Mouse (Mus musculus): ENCODE measurements around the gene Rbms2. TPM values are rescaled to one million over a fixed set of nuclear protein-coding genes. Genes with fewer than 3 reads are reported as not detected.

The Rbms2 gene
- total RNA-seq, 1 experiment from 2014 or later: 84.6 TPM

DNA sequence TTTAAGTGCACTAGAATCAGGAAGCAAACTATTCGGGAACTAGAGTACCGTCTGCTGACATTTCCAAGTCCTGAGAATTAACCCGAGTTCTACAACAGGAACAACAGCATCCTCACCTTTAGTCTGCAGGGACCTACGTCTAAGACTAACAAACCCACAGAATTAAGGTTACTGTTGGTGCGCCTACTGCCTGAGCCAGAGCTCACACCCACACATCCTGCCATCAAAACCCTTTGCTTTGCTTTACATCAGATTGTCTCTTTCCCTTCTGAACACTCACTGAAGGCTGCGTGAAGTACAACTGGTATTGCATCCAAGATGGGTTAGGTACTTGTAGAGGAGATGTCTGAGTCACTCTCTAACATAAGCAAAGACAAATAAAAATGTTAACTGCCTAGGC lies 44.7 kb downstream of the Rbms2 start:
- no peak for DNase-seq

DNA sequence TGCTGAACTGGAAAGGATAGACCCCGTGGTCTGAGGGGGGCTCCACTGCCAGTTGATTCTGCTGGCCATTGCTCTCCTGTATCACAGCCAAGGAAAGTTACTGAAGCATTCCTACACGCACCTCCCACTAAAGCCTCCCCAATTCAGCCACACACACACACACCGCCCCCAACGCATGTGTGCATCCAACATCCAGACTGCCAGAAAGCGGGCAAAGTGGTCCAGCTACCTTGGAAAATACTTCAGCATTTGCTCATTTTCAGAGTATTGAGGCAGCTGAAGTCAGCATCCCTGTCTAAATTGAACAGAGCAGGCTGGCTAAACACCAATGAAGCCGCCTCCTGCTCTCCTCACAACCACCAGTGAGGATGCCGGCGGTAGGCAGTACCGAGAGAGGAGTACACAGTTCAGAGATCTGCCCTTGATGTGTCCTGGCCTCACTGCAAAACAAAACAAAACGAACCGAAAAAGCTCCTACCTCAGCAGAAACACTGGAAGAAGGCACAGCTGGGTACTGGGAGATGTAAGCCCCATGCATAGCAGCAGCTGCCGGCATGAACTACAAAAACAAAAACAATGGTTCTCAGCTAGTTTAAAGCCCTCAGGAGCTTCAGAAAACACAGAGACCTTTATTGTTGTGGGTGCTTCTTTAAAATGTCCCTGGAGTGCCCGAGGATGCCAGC lies 46.3 kb downstream of the Rbms2 start:
- DNase-seq: no peak

DNA sequence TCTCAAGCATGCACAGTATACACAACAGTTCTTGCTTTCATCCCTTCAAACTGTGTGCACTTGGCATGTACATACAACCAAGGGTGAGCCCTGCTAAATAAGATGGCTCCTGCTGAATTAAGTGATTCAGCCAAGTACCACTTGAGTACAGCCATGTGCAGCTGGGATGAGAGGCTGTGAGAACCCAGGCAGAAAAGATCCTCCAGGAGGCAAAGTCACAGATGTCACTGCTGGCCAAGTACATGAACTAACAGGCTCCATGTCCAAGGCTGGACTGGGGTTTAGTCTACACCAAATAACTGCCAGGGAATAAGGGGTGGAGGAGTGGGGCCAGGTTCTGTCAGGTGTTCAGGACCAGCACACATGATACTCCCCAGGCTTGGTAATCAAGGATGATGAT lies 48.3 kb downstream of the Rbms2 start:
- no peak for DNase-seq

DNA sequence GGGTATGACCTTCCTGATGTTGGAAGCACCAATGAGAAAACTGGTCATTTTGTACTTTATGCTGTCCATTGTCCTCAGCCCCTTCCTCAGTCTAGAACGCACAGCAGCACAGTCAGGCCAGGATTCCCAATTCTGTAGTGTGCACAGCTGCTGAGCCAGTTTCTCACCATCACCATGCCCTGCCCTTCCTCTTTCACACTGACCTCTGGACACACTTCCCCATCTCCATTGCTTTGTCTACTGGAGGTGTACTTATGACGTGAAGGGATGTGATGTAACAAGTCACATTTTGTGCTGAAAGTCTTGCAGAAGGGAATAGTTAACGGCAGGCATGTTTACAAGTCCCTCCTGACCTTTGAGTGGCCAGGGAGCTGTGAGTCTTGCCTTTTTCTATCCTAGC lies 48.8 kb downstream of the Rbms2 start:
- DNase-seq: no peak

DNA sequence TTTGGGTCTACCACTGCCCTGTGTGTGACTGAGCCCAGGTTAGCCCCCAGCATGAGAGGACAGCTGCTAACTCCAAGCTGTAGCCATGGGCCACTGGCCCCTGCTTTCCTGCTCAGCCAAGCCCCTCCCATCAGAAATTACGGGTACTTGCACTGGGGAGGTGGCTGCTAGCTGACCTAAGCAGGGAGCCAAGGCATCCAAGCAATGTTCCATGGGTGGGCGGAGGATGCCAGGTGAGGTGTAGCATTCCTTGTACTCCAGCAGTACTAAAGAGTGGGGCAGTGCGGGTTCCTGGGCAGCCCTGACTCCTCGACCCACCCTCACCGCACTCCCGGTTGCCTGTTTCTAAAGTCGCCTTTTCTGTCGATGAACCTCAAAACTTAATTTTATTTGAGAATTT lies 52.0 kb downstream of the Rbms2 start:
- no peak for DNase-seq

DNA sequence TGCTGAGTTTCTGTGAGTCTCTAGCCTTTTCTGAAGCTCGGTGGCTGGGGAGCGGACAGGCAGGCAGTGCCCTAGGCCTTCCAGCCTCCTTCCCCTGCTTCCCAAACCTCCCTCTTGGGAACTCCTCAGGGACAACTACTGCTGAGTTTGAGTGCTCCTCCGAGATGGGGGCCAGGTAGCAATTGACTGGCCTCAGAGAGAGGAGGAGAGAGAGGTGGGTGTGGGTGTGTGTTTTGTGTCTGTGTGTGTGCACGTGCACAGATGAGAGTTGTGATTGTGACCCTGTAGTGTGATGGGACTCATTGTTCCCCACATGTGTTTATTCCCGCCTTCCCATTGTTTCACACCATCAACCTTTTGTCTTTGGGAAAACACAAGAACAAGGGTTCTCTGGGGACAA lies 52.6 kb downstream of the Rbms2 start:
- no peak for DNase-seq

DNA sequence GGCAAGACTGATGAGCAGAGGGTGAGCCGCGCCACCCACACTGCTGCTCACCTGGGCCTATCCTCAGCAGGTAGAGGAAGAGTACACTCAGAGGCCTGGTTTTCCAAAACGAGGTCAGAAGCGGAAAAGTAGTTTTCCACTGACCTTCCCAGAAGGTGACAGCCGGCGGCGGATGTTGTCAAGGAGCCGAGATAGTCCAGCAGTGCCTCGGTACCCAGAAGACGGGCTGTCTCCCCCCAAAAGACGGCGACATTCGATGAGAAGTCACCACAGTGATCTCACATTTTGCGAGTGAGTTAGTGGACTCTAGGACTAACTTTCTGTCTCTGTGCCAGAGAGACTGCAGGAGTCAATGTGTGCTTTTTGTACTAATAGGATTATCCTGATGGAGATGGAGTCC lies 54.1 kb downstream of the Rbms2 start:
- no peak for DNase-seq

DNA sequence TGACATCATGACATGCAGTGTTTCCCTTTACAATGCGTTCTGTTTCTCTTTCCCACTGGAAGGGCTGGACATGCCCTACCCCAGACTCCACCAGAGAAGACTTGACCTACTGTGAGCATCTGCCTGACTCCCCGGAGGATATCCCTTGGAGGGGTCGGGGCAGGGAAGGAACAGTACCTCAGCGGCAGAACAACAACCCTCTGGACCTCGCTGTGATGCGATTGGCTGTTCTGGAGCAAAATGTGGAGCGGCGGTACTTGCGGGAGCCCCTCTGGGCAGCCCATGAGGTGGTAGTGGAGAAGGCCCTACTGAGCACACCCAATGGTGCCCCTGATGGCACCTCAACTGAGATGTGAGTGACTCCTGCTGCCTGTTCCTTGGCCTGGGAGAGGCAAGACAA lies 55.3 kb downstream of the Rbms2 start:
- DNase-seq: no peak

DNA sequence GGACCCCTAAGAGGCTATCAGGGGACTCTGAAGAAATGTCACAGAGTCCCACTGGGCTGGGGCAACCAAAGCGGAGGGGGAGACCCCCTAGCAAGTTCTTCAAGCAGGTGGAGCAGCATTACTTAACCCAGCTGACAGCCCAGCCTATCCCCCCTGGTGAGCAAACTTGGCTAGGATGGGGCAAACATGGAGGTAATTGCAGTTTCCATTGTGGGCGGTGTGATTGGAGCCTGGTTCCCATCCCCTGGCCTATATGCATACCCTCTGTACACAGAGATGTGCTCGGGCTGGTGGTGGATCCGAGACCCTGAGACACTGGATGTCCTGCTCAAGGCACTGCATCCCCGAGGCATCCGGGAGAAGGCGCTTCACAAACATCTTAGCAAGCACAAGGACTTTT lies 56.3 kb downstream of the Rbms2 start:
- no peak for DNase-seq

DNA sequence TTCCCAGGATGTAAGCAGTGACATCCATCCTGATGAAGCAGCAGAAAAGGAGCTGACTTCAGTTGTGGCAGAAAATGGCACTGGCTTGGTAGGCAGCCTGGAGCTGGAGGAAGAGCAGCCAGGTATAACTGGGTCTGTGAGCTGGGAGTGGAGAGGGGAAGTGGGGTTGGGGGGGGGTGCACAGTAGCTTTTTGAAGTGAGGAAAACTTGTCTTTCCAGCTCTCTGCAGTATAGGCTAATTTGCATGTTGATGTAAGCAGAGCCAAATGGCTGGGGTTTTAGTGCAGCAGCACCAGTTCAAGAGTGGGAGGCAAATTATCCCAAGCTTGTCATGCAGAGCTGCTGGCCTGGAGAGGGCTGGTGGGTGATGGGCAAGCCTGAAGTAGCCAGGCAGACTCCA lies 68.9 kb downstream of the Rbms2 start:
- DNase-seq: no peak

DNA sequence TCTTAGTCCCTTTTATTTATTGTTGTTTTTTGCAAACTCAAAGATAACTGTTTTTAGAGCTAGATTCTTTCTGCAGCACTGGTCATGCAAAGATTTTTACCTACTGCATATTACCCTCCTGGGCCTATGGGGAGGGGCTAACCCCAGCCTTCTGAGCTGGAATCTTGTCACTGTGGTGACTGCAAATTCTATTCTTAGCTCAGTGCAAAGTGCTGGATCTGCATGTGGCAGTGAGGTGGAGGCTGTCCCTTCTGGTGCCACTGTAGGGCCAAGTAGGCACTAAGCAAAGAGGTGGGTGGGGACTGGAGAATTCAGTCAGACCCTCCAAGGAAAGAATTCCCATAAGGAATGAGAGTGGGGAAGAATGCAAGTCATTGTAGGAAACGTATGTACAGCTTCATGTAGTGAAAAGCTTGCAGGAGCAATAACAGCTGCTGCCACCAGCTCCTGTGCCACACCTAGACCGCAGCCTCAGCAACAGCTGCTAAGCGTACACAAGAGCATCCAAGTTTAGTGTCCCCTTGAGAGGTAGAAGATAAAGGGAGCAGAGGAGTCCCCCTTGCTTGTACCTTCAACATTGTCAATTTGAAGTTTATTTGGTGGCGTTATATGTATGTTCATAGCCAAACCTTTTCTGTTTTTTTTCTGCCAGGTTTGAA lies 69.9 kb downstream of the Rbms2 start:
- DNase-seq: no peak

DNA sequence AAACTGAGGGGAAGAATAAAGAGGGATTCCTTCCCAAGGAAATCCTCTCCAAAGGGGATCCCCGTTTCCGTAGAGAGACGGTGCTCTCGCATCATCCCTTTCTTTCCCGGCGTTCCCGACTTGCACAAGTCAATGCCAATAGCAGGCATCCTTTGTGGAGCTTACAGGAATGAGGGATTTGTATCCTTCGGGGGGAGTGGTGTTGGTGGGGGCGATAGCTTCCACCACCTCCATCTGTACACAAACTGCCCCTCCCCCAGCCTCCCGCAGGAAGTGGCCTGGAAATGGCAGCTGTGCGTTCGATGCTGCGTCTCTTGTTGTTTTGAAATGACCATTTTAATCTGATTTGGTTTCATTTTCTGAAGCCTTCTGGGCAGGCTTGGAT lies 82.5 kb downstream of the Rbms2 start:
- peak; percentile 72 for DNase-seq

DNA sequence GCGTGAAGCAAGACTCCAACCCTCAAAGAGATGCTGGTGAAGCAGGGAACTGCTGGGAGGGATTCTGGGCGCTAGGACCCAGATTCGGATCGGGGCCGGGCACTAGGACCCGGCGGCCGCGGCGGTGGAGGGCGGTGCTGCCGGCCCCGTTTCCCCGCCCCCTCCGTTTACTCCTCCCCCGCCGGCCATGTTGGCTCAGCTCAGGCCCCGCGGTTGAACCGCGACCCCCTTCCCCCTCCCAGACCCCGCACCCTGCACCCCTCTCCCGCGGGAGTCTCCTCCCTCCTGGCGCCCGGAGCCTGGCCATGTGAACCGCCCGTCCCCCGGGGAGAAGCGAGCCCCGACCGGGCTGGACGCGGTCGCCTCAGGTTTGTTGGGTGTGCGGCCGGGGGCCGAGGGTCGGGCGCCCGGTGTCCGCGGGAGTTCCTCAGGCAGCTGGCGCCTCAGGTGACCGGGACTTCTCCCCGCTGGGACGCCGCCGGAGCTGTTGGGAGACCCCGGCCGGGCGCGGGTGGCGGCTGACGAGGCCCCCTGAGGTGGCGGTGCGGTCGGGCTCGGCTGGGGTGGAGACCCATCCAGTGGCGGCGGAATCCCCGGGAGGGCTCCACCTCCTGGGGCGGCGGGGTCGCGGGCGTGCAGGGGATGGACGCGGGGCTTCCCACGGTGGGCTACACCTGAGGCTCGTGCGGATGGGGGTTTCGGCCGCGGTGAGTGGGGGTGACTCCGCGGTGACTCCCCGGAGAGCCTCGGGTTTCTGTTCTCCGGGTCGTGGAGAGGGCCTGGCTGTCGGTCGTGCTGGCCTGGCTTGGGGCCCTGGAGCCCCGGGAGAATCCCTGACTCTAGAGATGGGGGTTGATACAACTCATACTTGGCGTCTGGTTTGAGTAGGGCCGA lies 83.2 kb downstream of the Rbms2 start:
- DNase-seq: peak; percentile 90

DNA sequence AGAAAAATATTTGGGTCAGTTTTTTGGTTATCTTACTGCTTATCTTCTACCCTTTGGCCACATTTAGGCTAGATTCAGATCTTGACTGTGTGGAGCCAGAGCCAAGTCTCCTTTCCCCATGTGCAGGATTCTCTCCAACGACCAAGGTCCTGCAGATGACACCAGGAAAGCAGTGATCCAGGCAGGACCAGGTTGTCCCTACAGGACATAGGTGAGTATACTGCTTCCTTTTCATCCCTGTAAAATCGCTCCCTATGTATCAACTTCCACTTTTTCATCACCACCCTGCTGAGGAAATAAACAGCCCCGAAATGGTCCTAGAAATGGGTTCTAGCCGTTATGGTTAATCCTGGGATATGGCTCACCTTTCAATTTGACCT lies 83.8 kb downstream of the Rbms2 start:
- DNase-seq: no peak

DNA sequence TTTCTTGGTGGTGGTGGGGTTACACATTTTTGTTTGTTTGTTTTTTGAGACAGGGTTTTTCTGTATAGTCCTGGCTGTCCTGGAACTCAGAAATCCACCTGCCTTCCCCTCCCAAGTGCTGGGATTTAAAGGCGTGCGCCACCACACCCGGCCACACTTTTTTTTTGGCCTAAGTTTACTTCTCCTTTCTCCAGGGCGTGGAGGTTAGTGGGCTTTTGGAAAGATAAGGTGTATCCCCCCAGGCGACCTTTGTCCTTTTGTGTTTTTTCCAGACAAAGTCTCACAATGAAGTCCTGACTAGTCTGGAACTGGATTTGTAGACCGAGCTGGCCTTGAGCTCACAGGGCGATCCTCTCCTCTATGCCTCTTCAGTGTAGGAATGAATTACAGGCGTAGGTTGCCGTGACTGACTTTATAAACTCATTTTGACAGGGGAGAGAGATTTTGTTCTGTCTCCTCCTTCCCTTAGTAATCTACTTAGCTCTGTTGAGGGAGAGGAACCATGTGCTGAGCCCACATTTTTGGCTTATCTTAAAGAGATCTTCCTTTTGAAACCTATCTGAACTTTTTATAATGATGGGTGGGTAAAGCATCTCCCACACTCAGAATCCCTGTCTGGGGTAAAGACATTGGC lies 85.0 kb downstream of the Rbms2 start:
- no peak for DNase-seq

DNA sequence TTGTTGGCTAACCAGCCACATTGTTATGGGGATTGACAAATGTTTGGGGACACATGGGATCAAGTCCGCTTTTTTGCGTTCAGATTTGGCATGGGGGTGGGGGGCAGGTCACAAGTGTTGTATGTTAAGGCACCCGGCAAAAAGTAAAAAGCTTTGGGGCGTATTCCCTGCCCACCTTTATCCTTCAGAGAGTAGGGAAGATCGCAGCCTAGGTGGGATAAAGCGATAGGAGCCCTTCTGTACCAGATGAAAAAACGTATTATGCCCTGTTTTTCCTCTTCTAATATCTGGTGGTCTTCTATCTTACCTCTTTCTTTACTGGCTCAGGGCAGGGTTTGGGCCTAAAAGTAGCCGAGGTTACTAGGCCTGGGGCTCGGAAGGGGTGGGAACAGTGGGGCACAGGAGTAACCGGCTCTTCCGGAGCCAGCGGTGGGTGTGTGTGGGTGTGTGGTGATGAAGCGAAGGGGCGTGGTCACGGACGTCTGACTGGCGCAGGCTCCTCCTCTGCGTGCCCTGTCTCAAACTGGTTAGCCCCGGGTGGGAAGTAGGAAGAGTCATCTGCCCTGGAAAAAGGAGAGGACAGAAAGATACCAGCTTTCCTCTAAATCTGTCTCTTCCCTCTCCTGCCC lies 85.6 kb downstream of the Rbms2 start:
- DNase-seq: peak; percentile 90

DNA sequence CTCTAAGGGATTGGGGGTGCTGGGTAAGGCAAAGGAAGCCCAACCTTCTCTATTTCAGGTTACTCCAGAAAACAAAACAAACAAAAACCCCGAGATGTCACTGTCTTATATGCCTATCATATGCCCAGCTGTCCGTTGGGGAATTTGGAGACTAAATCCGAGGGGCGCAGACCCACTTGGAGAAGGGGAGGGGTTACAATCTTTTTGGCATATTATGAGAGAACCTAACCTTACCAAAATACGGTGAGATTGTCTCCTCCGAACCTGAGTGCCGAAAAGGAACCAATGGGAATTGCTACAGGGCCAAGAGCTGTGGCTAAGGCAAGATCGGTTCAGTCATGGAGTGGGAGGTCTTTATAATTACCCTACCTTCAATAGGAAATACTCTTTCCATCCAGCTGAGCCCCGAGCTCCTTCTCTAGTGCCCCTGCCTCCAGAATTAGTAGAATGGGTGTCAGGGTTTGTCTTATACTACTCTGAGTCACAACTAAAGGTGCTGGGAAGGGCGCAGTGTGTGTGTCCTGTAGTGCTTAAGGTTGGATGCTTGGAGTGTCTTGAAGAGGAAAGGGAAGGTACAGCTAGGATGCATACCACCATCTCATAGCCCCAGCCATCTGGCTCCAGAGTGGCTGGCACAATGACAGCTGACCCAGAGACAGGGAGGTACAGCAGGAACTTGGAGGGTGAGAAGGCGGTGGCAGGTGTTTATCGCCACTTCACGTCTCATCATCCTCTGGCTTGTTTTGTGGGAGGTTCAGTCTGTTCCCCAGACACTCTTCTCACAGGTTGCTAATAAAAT lies 86.4 kb downstream of the Rbms2 start:
- no peak for DNase-seq

DNA sequence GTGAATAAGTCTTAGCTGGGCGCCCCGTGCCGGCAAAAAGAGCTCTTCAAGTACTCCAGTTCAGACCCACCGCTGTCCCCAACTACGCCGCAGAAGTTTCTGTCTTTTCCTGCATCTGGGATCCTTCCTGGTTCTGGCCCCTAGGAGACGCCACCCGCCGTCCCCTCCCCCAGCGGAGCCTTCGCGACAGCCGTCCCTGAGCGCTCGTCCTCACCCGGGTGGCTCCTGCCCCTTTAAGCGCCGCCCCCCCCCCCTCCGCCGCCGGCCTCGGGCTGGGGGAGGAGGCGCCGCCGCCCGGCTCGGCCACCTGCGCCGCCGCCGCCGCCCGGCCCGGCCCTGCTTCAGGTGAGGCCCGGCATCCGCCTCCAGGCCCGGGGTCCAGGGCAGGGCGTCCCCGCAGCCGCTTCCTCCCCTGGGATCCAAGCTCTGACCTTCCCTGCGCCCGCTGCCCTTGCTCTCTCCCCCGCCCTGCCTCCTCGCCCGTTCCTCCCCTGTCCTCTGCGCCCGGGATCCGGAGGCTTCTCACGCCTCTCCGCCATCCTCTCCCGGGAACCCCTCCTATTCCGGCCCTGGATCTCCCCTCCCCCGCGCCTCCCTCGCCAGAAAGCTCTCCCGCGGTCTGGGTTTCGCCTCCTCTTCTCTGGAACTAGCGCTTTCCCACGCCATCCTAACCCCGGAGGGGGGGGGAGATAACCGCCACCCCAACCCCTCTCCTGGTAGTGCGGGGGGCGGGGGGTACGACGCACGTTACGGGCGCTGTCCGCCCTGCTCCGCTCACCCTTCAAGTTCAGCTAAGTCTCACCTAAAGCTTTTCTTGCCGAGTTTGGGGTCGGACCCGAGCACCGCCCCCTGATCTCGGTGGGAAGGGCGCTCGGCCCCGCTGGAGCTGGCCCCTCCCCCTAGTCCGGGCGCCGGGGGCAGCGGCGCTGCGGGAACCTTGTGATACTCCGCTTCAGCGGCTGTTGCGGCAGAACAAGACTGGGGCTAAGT lies 87.3 kb downstream of the Rbms2 start:
- DNase-seq: peak; percentile 90

DNA sequence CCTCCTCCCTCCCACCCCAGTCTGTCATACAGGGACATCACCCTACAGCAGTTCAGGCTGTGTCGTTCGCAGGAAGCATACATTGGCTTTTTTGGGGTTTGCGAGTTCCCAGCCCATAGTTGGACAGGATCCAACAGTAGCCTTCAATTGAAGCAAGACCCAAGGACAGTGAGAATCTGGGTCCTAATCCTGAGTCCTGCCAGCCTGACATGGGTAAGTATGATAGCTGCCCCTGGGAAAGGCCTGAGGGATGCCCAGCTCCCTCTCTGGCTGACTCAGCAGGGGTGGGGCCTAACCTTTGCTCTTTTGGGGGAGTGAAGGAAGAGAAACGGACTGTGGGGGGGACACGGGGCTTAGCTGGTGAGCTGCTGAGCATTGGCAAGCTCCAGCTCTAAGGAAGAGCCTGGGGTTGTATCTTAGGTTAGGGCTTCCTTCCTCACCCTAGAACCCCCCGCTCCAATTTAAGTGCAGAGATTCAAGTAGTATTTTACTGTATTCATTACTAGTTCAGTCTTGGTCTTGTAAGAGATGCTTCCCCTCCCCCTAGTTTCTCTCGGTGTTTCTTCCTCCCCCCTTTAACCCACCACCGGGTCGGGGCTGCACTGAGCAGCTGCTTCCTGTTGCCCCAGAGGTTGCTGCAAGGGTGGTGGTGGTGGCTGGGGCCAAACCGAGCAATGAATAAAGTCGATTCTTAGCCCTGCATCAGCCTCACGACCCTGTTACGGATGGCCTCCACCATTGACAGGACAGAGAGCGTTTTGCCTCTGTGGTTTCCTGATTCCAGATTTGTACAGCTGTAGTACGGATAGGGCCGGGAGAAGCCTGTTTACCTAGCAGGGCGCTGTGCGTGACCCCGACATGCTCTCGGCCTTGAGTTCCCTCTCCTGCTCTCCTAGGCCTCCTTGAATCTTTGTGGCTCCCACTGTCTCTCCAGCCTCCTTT lies 88.3 kb downstream of the Rbms2 start, which contains the start of gene Baz2a:
Gene Baz2a, plus strand, starts transcription at position 14 of the 942 bp plus-strand sequence.
- DNase-seq: peak; percentile 74

All from adrenal gland, postnatal 25 days (tissue).